Mouse (Mus musculus): ENCODE data around the gene 1520401A03Rik.
A peak's percentile ranks its signal among the peaks of the same experiment; 100 is the strongest.

1520401A03Rik gene

DNA sequence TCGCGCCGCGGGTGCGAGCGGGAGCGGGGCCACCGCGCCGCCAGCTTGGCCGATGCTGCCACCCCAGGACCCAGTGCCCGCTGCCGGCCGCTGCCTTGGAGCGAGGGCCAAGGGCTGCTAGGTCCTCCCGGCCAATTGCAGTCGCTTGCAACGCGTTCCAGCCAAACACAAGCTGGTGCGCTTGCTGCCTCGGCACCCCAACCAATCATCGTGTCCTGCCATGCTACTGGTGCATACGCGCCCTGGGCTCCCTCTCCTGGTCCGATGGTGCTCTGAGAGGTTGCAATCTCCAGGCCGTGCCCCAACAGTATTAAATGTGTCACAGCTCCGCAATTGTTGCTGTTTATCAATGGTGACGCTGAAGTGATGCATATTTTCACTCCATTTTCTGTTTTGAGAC is 22.5 kb downstream of the 1520401A03Rik start:
- DNase-seq (ENCODE audit: low spot score): peak; percentile 97

DNA sequence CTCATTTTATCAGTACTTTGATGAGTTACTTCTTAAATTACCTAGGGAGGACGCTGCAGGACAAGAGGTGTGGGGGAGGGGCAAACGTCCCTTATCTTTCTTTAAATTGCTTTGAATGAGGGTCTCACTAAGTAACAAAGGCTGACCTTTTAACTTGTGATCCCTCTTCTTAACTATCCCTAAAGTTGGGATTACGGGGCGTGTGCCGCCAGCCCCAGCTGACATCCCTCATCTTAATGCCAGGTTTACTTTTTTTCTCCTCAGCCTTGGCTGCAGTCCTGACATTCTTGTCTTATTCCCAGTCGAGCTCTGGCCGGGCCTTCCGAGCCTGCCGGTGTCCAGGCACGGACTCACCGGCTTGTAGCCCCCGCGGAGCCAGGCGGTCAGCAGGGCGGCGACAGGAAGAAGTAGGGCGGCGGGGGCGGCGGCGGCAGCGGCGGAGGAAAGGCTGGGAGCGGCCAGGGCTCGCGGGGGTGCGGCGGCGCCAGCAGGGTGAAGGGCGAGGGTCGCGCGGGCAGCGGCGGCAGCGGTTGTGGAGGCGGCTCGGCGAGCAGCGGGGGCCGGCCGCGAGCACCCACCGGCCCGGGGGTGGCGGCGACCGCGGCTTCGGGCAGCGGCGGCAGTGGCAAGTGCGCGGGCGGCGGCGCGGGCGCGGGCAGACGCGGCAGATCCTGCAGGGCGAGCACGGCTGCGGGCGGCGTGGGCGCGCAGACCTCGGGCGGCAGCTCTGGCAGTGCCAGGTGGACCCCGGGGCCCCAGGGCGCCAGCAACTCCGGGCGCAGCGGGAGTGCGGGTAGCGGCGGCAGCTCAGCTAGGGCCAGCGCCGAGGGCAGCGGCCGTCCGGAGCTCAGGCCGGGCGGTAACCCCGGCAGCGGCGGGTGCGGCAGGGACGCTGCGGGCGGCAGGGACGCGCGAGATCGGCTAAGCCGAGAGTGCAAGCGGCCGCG is 23.2 kb downstream of the 1520401A03Rik start:
- peak; percentile 61 for DNase-seq (ENCODE audit: low spot score)

DNA sequence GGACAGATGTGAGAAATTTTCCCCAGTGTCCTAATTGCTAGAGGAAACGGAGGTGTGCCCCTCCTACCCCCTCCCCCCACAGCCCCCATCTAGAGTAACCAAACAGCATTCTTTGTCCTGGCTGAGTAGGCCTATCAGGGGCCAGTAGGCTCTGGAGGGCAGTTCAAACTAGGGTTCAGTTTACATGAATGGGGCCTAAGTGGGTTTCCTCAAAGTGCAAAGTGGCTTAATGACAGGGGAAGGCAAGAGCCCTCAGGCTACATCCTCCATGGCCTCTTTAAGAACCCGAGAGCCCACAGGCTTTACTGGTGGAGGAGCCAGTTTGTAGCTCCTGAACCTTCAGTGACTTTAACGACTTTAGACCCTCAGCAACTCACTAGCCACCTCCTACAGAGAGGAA is 26.8 kb downstream of the 1520401A03Rik start:
- no peak for DNase-seq (ENCODE audit: low spot score)

DNA sequence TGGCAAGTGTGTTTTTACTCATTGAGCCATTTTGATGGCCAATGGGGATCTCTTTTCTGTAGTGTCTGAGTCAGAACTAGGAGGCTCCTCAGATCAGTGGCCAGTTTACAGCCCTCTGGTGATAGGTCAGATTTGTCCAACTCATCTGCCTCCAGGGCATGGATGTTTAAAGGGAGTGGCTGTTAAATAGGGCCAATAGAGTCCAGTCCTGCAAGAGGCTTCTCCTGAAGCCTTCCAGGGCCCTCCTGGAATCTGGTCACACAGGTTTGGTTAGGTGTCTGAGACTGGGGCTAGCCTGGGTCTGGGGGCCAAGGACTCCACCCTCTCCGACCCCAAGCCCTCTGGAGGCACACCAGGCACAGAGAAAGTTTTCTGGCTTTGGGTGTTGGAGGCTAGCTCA is 28.1 kb downstream of the 1520401A03Rik start:
- no peak for DNase-seq (ENCODE audit: low spot score)

DNA sequence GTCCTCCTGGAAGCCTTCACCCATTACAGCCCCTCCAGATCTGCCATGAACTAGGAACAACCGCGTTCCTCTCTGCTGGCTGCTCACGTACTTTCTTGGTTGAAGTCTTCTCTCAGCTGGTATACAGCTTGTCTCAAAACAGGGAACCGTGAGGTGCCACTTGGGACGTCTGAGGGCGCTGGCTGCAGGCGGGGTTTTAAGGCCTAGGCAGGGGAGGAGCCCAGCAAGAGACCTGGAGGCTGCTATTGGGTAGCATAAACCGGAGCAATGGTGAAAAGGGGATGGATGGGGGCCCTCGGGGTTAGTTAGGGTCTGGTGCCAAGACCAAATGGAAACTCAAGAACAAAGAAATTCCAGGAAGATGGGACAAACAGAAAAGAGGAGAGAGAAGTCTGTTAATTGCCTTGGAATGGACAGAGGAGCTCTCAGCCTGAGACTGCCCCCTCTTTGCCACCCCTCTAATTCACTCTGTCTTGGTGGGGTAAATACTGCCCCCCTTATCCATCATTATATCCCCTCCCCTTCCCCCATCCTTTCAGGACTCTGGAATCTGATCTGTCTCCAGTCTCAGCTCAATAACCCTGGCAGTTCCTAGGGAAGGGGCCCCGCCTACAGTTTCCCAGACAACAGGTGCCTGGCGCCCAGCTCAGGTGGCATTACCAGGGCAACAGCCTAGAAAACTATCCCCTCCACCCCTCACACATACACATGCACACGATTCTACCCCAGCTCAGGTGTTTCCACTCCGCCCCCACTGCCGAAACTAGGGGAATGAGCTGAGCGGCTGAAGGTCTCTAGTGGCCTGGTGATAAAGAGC is 38.5 kb downstream of the 1520401A03Rik start, which contains the start of gene Cldn9:
TSS of gene Cldn9 (minus strand) at position 171 of the 817 bp plus-strand sequence.
- no peak for DNase-seq (ENCODE audit: low spot score)

DNA sequence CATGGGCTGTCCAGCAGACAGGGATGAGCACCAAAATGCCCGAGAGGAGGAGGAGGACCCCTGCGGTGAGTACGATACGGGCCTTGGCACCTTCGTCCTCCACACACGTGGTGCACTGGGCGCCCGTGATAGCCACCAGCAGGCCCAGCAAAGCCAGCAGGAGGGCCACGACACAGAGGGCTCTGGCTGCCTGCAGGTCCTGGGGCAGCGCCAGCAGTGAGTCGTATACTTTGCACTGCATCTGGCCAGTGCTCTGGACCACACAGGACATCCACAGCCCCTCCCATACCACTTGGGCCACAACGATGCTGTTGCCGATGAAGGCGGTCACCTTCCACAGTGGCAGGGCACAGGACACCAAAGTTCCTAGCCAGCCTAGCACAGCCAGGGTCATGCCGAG is 39.4 kb downstream of the 1520401A03Rik start:
- DNase-seq (ENCODE audit: low spot score): peak; percentile 51

DNA sequence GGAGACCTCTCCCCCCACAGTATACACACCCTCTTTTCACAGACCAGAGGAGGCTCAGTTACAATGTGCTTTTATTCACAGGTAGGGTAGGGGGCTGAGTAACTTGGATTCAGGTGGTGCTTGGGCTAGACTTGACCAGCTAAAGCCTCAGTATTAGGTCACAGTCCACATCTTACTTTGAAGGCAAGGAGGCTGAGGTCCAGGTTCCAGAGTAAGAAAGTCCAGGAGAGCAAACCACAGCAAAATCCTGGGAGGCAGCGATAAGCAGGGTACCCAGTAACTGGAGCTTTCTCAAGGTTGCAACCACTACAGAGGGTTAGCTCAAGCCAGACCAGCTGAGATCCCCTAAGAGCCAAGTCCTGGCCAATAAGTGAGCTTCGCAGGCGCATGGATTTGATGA is 40.1 kb downstream of the 1520401A03Rik start:
- DNase-seq (ENCODE audit: low spot score): no peak

DNA sequence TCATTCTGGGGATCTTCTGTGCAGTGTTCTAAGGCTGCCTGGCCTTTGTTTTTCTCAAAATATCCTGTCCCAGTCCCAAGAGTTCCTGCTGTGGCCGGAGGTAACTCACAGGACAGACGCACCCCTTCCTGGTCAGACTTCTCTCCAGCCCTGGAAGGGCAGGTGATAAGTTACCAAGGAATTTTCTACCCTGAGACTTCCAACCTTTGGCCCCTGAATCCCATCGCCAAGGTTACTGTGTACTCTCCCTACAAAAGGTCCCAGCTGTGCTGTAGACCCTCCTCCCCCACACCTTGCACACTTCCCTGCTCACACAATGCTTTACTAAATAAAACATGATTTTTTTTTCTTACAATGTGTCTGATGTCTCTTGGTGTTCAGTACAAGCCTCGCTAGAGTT is 40.5 kb downstream of the 1520401A03Rik start:
- DNase-seq (ENCODE audit: low spot score): no peak

DNA sequence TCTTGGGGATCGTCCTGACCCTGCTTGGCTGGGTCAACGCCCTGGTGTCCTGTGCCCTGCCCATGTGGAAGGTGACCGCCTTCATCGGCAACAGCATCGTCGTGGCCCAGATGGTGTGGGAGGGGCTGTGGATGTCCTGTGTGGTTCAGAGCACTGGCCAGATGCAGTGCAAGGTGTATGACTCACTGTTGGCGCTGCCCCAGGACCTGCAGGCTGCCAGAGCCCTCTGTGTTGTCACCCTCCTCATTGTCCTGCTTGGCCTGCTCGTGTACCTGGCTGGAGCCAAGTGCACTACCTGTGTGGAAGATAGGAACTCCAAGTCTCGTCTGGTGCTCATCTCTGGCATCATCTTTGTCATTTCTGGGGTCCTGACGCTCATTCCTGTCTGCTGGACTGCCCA is 41.5 kb downstream of the 1520401A03Rik start:
- DNase-seq (ENCODE audit: low spot score): peak; percentile 88

DNA sequence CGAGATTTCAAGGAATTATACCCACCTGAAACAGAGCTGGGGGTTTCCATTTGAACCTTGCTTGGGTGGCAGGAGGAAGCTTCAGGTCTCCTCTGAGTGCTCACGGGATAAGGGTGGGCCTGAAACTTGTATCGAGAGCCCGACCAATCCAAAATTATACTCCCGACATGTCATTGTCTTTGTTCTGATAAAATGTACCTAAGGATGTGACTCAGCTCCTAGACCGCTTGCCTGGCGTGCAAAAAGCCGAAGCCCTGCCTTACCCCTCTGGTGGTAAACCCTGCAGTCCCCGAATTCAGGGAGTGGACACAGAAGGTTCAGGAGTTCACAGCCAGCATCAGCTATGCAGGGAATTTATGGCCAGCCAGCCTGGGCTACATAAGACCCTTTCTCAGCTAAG is 42.2 kb downstream of the 1520401A03Rik start:
- no peak for DNase-seq (ENCODE audit: low spot score)

DNA sequence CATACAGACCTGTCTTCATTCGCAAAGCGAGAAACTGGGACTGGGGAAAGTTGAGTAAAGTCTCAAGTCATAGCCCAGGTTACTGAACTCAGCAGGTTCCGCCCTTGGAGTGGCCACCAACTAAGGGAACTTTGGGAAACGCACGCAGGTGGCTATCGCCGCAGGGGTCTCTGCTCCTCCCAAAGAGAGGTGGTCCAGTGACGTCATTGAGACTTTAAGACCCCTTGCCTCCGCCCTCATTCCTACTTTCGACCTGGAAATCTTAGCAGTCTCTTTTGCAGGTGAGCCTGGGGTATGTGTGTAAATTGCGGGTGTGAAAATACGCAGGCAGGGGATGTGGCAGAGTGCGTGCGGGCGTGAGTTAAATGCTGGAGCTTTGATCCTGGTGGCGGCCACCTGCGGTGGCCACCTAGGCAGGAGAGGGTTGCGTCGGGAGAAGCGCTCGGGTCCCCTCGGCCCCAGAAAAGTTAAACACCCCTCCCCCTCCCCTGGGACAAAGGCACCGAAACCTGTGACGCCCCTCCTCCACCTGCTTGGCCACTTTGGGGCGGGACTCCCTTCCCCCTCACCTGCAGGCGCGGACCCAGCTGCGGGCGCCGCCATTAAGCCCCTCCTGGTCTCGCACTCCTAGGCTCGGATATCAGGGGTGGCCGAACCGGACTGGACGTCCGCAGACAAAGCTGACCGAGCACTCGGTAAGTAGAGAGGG is 43.3 kb downstream of the 1520401A03Rik start, which contains the start of gene Cldn6:
TSS of gene Cldn6 (plus strand) at position 123 of the 709 bp plus-strand sequence.
- no peak for DNase-seq (ENCODE audit: low spot score)

DNA sequence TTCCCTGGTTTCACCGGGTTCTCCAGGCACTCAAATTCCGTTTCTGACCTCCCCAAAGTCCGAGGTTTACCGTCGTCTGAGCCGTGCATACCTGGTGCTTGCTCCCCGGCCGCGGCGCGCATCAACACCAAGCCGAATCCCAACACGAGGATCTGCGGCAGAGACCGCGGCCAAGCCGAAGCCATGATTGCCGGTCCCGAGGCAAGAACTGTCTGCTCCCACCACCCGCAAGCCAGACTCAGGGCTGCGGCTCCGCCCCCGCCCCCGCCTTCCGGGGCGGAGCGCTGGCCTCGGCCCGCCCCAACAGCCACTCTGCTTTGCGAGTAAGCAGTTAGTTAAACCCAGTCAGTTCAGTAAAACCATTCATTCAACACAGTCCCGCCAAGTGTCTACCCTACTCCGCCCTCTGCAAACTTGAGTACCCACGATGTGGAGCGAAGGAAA is 45.3 kb downstream of the 1520401A03Rik start, which contains the start of gene Tnfrsf12a:
TSS of gene Tnfrsf12a (minus strand) at position 233 of the 444 bp plus-strand sequence.
- peak; percentile 90 for DNase-seq (ENCODE audit: low spot score)

DNA sequence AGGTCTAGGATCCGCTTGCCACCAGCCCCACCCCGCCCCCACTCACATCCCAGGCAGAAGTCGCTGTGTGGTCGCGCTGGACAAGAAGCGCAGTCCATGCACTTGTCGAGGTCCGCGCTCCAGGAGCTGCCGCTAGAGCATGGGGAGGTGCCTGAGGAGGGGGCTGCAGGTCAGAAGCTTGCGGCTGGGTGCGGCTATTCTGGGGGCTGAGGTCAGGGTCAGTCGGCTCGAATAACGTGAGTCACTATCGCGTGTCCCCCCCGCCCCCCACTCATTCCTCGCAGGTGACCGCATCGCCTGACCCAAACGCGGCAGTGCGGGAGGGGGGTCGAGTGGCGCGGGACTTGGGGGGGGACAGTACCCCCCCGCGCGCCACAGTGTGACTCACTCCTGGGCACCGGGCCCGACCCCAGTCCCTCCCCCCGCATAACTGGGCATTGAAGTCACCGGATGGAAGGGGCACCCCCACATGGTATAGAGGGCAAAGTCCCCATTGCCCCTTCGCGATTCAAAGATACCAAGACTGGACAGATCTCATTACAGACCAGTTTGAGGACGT is 46.0 kb downstream of the 1520401A03Rik start:
- DNase-seq (ENCODE audit: low spot score): peak; percentile 69

DNA sequence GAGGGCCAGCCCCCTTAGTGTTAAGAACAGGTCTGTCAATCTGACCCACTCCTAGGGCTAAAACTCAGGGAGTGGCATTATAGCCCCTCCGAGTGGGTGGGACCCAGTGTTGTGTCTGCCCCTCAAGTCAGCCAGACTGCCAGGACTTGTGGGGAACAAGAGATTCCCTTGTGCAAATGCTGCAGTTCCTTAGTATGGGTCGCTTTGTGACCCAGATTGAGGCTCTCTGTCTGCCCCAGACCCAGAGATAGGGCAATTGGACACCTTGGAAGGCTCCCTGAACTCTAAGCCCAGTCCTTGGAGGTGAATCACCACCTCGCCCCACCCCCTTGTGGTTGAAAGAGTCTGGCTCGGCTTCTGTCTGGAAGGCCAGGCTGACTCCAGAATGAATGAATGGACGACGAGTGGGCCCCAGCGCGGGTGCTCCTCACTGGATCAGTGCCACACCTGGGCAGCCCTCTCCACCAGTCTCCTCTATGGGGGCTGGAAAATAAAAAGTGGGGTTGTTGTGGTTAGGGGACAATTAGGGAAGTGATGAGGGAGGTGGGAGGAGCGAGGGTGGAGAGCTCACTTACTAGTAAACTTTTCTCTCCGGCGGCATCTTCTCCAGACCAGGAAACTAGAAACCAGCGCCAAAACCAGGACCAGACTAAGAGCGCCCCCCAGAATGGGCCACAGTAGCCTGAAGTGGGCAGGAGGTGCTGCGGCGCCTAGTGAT is 46.9 kb downstream of the 1520401A03Rik start:
- DNase-seq (ENCODE audit: low spot score): peak; percentile 81

DNA sequence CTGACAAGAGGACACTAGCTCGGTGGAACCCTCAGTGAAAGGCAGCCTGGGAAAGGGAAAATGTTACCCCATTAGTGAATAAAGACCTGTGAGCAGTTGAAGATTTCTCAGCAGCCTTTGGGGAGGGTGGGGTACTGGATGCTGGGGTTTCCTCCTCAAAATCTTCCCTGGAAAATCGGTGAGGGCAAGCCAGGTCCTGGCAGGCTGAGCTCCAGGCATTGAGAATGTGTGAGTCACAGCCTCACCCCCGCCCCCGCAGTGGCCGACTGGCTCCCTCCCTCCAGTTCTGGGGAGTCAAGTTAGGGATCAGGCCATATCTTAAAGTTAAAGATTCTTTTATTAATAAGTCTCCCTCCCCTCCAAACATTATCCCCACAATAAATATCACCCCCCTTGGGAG is 47.5 kb downstream of the 1520401A03Rik start:
- DNase-seq (ENCODE audit: low spot score): peak; percentile 49

DNA sequence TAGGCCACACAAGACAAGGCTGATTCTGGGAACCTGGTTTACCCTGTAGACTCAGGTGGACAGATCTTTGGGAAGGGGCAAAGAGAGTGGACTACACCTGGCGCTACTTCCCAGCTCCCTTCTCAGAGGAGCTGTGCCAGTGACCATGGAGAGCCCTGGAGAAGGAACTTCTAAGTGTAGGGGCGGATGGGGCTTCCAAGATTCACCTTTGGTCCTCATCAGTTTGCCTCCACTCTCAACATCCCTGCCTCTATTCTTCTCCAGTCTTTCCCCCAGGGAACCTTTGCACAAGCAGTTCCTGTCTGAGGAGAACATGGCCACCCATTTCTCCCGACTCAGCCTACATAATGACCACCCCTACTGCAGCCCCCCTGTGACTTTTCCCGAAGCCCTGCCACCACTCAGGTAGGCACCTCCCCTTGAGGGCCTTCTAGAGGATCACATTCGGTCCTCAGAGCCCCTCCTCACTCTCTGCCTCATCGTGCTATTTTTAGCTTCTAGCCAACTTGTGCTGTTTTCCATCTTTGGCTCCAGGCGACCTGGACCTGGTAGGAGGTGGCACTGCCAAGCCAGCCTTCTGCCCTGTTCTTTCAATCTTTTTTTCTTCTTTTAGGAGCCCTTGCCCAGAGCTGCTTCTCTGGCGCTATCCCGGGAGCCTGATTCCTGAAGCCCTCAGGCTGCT is 48.2 kb downstream of the 1520401A03Rik start:
- peak; percentile 67 for DNase-seq (ENCODE audit: low spot score)

DNA sequence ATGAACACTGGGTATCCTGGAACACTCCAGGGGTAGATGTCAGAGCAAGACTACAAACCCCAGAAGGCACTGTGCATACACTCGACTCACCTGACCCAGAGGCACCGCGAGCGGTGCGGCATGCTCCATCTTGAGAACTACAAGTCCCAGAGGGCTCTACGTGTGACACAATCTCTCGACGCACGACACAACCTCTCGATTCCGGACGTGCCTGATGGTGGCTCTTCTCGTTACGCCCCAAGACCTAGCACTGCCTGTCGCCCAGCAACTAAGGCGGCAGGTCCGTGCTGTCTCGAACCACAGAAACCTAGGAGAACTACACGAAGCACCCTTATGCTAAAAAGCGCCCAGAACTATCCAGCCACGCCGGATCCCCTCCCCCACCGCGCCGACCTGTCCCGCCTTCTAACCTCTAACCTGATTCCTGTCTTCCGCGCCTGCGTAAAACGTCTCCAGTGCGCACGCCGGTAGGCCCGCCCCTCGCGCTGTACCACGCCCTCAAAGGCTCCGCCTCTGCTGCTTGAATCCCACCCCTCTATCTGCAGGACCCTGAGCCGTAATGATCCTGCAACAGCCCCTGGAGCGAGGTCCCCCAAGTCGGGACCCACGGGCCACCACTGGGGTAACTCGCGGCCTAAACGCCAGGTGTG is 49.0 kb downstream of the 1520401A03Rik start, which contains the start of the genes Hcfc1r1 and Thoc6:
TSS of gene Hcfc1r1 (plus strand) at position 173 of the 650 bp plus-strand sequence.
TSS of gene Thoc6 (minus strand) at position 459 of the 650 bp plus-strand sequence.
- peak; percentile 97 for DNase-seq (ENCODE audit: low spot score)

DNA sequence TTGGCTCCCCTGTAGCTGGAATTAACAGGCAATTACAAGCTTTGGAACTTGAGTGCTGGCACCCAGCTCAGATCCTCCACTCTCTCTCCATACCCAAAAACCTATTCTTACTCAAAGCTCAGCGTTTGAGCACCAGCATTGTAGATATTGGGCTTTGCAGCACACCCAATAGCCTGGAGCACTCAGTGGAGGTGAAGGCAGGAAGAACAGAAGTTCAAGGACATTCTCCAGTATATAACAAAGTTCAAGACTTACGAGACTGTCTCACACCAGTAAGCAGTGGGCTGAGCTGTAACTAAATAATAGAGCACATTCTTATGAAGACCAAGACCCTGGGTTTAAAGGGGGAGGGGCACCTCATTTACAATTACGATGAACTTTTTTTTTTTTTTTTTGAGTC is 49.8 kb downstream of the 1520401A03Rik start:
- no peak for DNase-seq (ENCODE audit: low spot score)

DNA sequence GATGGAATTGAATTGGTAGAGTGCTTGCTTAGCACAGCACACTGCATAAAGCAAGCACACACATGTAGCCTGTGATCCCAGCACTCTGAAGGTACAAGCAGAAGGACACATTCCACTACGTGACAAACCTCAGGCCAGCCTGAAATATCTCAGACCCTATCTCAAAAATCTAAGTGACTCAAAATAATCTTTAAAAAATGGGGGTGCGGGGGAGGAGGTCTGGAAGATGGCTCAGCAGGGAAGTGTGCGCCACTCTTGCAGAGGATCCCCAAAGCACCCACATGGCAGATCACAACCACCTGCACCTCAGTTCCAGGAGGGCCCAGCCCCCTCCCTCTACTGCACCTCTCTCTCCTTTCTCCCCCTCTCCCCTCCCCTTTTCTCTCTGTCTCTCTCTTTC is 51.1 kb downstream of the 1520401A03Rik start:
- no peak for DNase-seq (ENCODE audit: low spot score)
